Mouse (Mus musculus) forebrain, embryonic 10.5 days (tissue): ENCODE results near the gene Gm49358. TPM values are rescaled to one million over a fixed set of nuclear protein-coding genes. Genes with fewer than 3 reads are reported as not detected.

Experiments
- DNase-seq: peaks from one replicate; pipeline ENCODE4 v3.0.0-alpha.2; 2017; ENCODE audit warnings: low spot score; ENCODE audit errors: extremely low spot score
- H3K27ac ChIP-seq: fragments of 300-500 bp; sonication (generic); 2 replicates; pipeline ENCODE4 v1.5.1; 2016; ENCODE audit warnings: mild to moderate bottlenecking
- H3K27me3 ChIP-seq: fragments of 300-500 bp; sonication (generic); 2 replicates; pipeline ENCODE4 v1.6.1; 2016; ENCODE audit warnings: mild to moderate bottlenecking; ENCODE audit not compliant: poor library complexity, severe bottlenecking
- H3K36me3 ChIP-seq: fragments of 300-500 bp; sonication (generic); replicated peaks from 2 replicates; pipeline ENCODE4 v1.6.1; 2016; ENCODE audit warnings: mild to moderate bottlenecking, moderate library complexity
- H3K4me1 ChIP-seq: fragments of 300-500 bp; sonication (generic); 2 replicates; pipeline ENCODE4 v1.6.1; 2016
- H3K4me3 ChIP-seq: fragments of 300-500 bp; sonication (generic); 2 replicates; pipeline ENCODE4 v1.5.1; 2016; ENCODE audit warnings: mild to moderate bottlenecking, moderate library complexity
- H3K9me3 ChIP-seq: fragments of 300-500 bp; sonication (generic); 2 replicates; pipeline ENCODE4 v1.6.1; 2016; ENCODE audit warnings: mild to moderate bottlenecking, moderate library complexity
- WGBS: fragments of 180-500 bp; shearing (Covaris S2); methylation state at CpG from one replicate; pipeline ENCODE4 v1.1.7; 2016; 5-methylcytosine and 5-hydroxymethylcytosine counted together
- polyA plus RNA-seq: library from polyadenylated mRNA; unstranded; fragments of >200 nt; fragmentation: Nextera tagmentation; extraction: Ambion mirVana; gene quantifications from 2 replicates; pipeline ENCODE4 v1.2.1, GENCODE M21; 2016

Gm49358 gene
- polyA plus RNA-seq, 1 experiment from 2014 or later, result not detected

DNA sequence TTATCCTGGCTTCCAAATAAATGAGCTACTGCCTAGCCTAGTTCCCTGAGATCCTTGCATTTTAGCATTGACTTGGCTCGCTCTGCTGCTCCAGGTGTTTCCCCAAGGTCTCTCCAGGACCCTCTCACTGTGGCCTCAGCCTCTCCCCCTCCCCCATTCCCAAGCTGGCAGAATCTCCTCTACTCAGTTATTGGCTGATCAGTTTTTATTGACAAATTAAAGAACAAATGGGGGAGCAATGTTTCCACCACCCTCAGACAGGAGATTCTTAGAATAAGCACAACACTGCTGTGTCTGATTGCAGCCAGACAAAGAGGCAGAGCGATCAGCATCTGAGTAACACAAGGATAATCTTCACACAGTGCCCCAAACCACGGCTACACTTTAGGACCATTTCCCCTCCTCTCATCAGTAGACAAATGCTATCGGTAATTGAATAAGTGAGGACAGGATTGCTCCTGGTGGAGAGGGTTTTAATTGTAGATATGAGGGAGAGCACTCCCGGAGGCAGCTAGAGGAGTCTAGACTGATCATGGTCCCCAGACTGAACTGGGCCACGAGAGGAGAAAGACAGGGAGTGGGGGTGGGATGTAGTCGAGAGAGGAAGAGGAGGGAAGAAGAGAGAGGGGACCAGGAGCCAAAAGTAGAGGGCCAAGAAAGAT lies 1.9 kb upstream of the Gm49358 start:
- no peaks in the 10 kb centered on the region for H3K9me3 ChIP-seq
- H3K27me3 ChIP-seq, result no peaks in the 10 kb centered on the region
- WGBS, result 45% methylated on average over 7 of the region's 7 CpGs
- no peaks in the 10 kb centered on the region for H3K36me3 ChIP-seq
- peaks cover 12% of the 10 kb centered on the region; the same call in 1 of the 2 replicates for H3K4me1 ChIP-seq
- no peak for DNase-seq
- H3K27ac ChIP-seq, result no peak overlapping the region
- no peak overlapping the region for H3K4me3 ChIP-seq

GRCm38 (mm10) chr10:86762384-86762730 lies 1.4 kb upstream of the Gm49358 start:
- 65% methylated on average over 3 of the region's 3 CpGs for WGBS
- no peaks in the 10 kb centered on the region for H3K36me3 ChIP-seq
- DNase-seq, result no peak
- H3K27me3 ChIP-seq, result no peaks in the 10 kb centered on the region
- no peaks in the 10 kb centered on the region for H3K9me3 ChIP-seq
- H3K27ac ChIP-seq, result no peak overlapping the region
- peaks cover 12% of the 10 kb centered on the region; the same call in 1 of the 2 replicates for H3K4me1 ChIP-seq
- no peak overlapping the region for H3K4me3 ChIP-seq

DNA sequence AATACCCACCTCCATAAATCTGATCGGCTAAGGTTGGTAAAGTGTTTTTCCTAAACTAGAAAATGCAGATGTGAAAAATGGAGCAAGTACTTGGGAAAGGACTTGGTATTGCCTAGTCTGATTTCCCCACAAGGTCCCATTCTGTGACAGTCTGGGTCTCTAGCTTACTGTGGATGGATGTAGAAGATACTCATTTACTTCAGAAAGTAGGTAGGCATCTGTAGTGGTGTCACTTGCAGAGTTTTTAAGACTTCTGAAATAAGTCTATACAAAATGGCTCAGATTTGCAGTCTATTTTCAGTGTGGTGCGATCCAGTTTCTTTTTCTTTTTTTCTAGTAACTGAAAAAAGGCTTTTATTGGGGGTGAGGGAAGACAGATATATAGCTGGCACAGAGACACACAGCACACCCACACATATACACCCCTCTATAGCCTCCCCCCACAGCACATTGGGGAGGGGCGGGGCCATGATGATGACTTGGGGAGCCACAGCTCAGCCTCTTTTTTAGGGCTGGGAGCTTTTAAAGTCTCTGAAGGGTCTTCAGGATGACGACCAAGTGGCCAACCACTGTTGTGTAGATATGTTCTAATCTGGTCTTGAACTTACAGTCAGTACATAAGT lies 1.7 kb downstream of the Gm49358 start:
- no peaks in the 10 kb centered on the region for H3K9me3 ChIP-seq
- no peaks in the 10 kb centered on the region for H3K27me3 ChIP-seq
- WGBS, result 85% methylated on average over 4 of the region's 4 CpGs
- H3K4me3 ChIP-seq, result no peak overlapping the region
- H3K36me3 ChIP-seq, result no peaks in the 10 kb centered on the region
- H3K27ac ChIP-seq, result no peak overlapping the region
- H3K4me1 ChIP-seq, result peaks cover 22% of the 10 kb centered on the region
- no peak for DNase-seq

DNA sequence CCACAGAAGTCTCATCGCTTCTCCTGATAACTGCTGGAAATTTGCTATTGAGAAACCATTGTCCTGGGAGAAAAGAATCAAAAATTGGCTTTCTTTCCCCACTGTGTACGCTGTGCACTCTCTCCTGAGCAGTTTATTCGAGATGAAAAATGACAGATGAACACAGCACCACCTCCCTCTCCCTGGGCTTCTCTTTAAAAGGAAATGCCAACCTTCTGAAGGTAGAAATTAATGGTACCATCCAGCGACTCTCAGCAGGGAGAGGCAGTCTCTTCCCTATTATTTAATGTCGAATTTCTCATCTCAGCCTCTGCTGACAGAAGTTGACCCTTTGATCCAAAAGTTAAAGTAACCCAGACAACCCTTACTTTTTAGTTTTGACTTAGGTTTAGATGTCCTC lies 5.4 kb downstream of the Gm49358 start:
- Histone ChIP-seq H3K27me3 (no peaks in the 10 kb centered on the region), H3K4me3 (no peak overlapping the region), H3K36me3 (no peaks in the 10 kb centered on the region), H3K9me3 (no peaks in the 10 kb centered on the region), H3K27ac (peak overlapping the region; percentile 40; the same call in 1 of the 2 replicates), H3K4me1 (peaks cover 10% of the 10 kb centered on the region)
- DNase-seq, result no peak
- 76% methylated on average over 5 of the region's 5 CpGs for WGBS

- Histone ChIP-seq H3K36me3 (no peaks in the 10 kb centered on the region), H3K4me1 (peaks cover 10% of the 10 kb centered on the region), H3K27ac (peak overlapping the region; percentile 40; the same call in 1 of the 2 replicates), H3K27me3 (no peaks in the 10 kb centered on the region), H3K9me3 (no peaks in the 10 kb centered on the region), H3K4me3 (no peak overlapping the region)
- 64% methylated on average over 4 of the region's 4 CpGs for WGBS
- DNase-seq, result no peak
Measured at GRCm38 (mm10) chr10:86769797-86770196, 6.0 kb downstream of the Gm49358 start.

GRCm38 (mm10) chr10:86771701-86772100 lies 7.9 kb downstream of the Gm49358 start:
- Histone ChIP-seq H3K27ac (no peak overlapping the region), H3K27me3 (no peaks in the 10 kb centered on the region), H3K36me3 (no peaks in the 10 kb centered on the region), H3K4me1 (peaks cover 12% of the 10 kb centered on the region), H3K9me3 (no peaks in the 10 kb centered on the region), H3K4me3 (no peak overlapping the region)
- 87% methylated on average over 5 of the region's 5 CpGs for WGBS
- DNase-seq, result no peak

GRCm38 (mm10) chr10:86772231-86772631 lies 8.5 kb downstream of the Gm49358 start:
- WGBS, result 89% methylated on average over 6 of the region's 6 CpGs
- H3K4me3 ChIP-seq, result no peak overlapping the region
- no peaks in the 10 kb centered on the region for H3K36me3 ChIP-seq
- no peak for DNase-seq
- H3K4me1 ChIP-seq, result peaks cover 15% of the 10 kb centered on the region
- no peaks in the 10 kb centered on the region for H3K27me3 ChIP-seq
- no peak overlapping the region for H3K27ac ChIP-seq
- no peaks in the 10 kb centered on the region for H3K9me3 ChIP-seq

DNA sequence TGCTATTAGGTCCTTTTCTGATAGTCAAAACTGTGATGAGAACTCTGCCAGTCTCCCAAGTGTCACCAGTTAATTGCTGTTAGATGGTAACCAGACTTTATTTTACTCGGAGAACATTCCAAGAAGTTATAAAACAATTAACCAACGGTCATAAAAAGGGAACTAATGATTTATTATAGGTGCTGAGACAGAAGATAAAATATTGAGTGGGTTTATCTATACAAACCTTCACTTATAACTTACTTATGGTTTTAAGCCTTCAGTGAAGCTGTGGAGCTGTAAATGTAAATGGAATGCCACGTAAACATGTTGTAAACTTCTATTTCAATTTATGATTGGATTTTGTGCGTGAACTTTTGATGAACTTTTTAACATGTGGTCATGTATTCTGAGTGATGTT lies 9.6 kb downstream of the Gm49358 start:
- H3K4me3 ChIP-seq, result no peak overlapping the region
- peaks cover 6% of the 10 kb centered on the region; the same call in 1 of the 2 replicates for H3K27me3 ChIP-seq
- H3K36me3 ChIP-seq, result no peaks in the 10 kb centered on the region
- no peak for DNase-seq
- 80% methylated on average over 4 of the region's 4 CpGs for WGBS
- H3K4me1 ChIP-seq, result peaks cover 25% of the 10 kb centered on the region
- no peaks in the 10 kb centered on the region for H3K9me3 ChIP-seq
- no peak overlapping the region for H3K27ac ChIP-seq

- Histone ChIP-seq H3K4me3 (no peak overlapping the region), H3K9me3 (no peaks in the 10 kb centered on the region), H3K27me3 (peaks cover 27% of the 10 kb centered on the region), H3K27ac (no peak overlapping the region), H3K36me3 (no peaks in the 10 kb centered on the region), H3K4me1 (peaks cover 34% of the 10 kb centered on the region)
- DNase-seq, result no peak
- 80% methylated on average over 9 of the region's 9 CpGs for WGBS
Measured at GRCm38 (mm10) chr10:86776281-86776680, 12.5 kb downstream of the Gm49358 start.

GRCm38 (mm10) chr10:86777614-86778319 lies 14.0 kb downstream of the Gm49358 start:
- H3K27ac ChIP-seq, result peak overlapping the region; percentile 90
- no peak for DNase-seq
- peak overlapping the region; percentile 79 for H3K4me3 ChIP-seq
- 44% methylated on average over 19 of the region's 19 CpGs for WGBS
- H3K9me3 ChIP-seq, result no peaks in the 10 kb centered on the region
- no peaks in the 10 kb centered on the region for H3K36me3 ChIP-seq
- peaks cover 49% of the 10 kb centered on the region for H3K4me1 ChIP-seq
- H3K27me3 ChIP-seq, result peaks cover 27% of the 10 kb centered on the region

DNA sequence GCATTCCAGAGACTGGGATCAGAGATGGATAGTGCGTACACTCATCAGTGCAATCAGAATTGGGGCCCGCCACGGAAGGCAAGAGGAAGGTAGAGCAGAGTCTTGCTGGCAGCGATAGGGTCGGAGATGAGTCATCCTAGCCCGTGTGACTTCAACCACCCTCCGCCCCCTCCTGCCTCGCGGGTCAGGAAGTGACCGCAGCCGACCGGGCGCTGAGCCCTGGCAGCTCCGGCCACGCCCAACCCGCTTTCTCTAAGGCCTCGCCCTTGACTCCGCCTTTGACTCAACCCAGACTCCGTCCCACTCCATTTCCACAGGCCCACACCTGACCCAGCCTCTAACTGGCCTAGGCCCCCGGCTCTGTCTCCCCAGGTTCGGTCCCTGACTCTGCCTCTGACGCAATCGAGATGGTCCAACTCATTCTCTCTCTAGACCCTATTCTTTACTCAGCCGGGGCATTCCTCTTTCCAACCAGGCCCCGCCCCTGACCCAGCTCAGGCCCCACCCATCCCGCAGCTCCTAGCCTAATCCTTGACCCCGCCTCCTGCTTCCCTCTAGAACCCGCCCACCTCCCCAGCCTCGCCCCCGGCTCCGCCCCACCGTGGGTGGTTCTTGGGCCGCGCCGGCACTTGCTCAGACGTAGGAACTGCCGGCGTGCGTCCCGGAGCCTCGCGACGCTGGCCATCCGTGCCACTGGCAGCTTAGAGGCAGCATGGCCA lies 14.8 kb downstream of the Gm49358 start, which contains the start of gene Nt5dc3:
TSS of gene Nt5dc3 (plus strand) at position 608 of the 719 bp plus-strand sequence.
- peaks cover 53% of the 10 kb centered on the region for H3K4me1 ChIP-seq
- peaks cover 27% of the 10 kb centered on the region for H3K27me3 ChIP-seq
- peak; percentile 97 for DNase-seq
- no peaks in the 10 kb centered on the region for H3K9me3 ChIP-seq
- peak within 1 kb of the TSS; percentile 79 for H3K4me3 ChIP-seq
- H3K27ac ChIP-seq, result peak within 1 kb of the TSS; percentile 90
- under 1% methylated on average over 44 of the region's 44 CpGs for WGBS
- no peaks in the 10 kb centered on the region for H3K36me3 ChIP-seq

DNA sequence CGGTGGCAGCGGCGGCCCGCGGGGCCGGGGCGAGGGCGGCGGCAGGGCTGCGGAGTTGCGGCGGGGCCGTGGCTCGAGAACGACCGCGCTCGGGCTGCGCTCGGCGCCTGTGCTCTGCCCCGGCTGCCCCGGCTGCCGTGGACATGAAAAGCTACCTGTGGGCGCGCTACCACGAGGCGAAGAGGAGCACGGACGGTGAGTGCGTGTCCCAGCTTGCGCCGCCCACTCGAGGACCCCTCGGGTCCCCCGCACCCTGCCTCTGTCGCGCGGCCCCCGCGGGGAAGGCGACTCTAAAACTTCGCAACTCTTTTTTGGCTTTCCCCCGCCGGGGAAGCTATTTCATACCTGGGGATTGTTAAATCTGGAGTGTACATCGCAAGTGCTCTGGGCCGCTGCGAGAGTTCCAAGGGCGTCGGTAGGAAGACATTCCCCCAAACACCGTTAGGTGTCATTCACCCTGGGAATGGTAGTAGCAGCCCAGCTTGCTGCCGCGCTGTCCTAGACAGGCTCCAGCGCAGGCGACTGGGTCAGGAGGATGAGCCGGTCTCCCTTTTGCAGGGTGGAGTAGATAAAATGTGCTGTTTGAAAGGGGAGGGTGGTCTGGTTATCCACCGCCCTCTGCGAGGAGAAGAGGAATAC lies 15.5 kb downstream of the Gm49358 start:
- Histone ChIP-seq H3K27me3 (peaks cover 27% of the 10 kb centered on the region), H3K4me3 (peak overlapping the region; percentile 79), H3K27ac (peak overlapping the region; percentile 90), H3K4me1 (peaks cover 53% of the 10 kb centered on the region), H3K36me3 (no peaks in the 10 kb centered on the region), H3K9me3 (no peaks in the 10 kb centered on the region)
- peak; percentile 42 for DNase-seq
- WGBS, result under 1% methylated on average over 58 of the region's 58 CpGs
